Mouse (Mus musculus) layer of hippocampus, adult 9-10 months (tissue): ENCODE data around the gene Slc35e3.
A peak's percentile ranks its signal among the peaks of the same experiment; 100 is the strongest.
"Not testable (repeated sequence)": the region's sequence is repeated elsewhere in the genome, so short reads cannot be mapped to it uniquely, and the experiment has no call there.

Source experiments
- DNase-seq: peaks from one replicate; pipeline ENCODE4 v3.0.0; 2022; ENCODE audit warnings: low spot score

Slc35e3 gene

GRCm38 (mm10) chr10:117712871-117713270 is 33.3 kb downstream of the Slc35e3 start:
- no peak for DNase-seq

DNA sequence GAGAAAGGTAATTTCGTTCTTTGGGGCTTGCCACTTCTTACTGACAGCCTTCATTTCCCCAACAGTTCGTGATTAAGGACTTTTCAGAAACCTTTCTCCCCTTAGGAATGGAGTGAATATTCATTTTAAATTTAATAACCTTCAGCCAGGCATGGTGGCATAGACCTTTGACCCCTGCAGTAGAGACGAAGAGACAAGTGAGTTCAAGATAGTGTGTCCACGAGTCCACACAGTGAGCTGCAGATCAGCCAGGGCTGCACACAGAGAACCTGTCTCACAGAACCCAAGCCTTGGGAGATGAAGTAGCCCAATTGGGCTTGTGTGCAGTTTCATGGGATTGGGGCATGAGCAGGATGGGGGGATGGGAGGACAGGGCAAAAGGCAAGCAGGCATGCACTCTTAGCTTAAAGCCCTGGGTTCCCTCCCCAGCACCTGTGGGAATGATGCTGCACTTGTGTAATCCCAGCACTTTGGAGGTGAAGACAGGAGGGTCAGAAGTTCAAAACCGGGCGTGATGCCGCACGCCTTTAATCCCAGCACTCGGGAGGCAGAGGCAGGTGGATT is 33.9 kb downstream of the Slc35e3 start:
- DNase-seq, result no peak

DNA sequence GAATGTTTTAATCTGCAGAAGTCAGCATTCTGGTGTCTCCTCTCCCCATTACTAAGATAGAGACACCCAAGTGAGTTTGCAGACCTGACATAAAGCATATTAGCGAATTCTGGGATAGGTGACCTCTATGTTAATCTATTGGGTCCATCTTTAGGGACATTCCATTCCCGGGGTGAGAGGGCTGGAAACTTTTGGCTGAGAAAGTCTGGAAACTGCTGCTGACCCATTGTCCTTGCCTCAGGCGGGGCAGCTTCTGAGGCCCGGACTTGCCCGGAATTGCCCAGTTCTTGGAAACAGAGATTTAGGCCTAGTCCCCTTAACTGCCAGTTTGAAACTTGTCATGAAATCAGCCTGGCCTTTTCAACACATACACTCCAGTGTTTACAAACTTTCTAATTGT is 34.8 kb downstream of the Slc35e3 start:
- DNase-seq, result no peak

DNA sequence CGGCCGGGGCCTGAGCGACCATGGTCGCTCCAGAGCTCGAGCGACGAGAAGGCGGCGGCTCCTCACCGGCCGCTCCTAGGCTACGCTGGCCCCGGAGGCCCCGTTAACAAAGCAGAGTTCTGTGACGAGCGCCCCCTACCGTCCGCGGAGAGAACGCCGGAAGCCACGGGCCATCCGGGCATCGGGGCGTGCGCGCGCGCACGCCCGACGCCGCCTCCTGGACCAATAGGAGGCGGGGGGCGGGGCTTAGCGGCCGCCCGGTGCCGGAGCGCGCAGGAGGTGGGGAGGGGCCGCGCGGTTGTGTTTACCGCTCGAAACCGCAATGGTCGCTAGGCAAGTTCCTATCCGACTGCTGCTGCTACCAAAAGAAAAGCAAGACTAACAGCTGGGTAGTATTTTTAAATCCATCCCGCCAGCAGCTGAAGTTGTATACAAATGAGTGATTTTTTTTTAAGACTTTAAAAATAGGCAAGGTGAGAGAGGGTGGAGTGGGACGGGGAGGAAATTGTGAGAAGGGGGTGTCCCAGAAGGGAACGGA is 35.5 kb downstream of the Slc35e3 start, which contains the start of gene Mdm2:
TSS of gene Mdm2 (minus strand) at position 155 of the 538 bp plus-strand sequence.
- peak; percentile 90 for DNase-seq

DNA sequence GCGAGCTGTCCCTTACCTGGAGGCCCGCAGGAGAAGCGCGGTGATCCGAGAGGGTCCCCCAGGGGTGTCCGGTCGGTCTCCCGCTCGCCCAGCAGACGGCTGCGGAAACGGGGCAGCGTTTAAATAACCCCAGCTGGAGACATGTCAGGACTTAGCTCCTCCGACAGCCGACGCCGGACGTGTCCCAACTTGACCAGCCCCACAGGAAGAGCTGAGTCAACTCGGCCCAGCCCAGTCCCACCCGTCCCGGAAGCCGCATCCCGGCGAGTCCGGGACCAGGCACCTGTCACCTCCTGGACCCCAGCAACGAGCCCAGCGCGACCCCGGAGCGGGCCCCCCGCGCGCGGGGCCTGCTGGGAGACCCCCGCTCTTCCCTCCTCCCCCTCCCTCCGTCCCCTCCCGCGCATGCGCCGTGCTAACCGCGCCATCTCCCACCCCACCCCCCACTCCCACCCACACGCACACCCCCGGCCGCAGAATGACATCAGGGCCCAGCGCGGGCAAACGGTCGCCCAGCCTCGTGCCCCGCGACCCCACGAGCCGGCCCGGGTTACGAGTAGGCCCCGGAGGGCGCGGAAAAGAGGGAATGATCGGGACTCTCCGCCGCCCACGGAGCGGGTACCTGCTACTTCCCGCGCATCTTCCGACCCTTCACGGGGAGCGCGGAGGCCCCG is 36.1 kb downstream of the Slc35e3 start:
- DNase-seq, result no peak

- no peak for DNase-seq
Measured at GRCm38 (mm10) chr10:117709326-117709830, 36.8 kb downstream of the Slc35e3 start.

DNA sequence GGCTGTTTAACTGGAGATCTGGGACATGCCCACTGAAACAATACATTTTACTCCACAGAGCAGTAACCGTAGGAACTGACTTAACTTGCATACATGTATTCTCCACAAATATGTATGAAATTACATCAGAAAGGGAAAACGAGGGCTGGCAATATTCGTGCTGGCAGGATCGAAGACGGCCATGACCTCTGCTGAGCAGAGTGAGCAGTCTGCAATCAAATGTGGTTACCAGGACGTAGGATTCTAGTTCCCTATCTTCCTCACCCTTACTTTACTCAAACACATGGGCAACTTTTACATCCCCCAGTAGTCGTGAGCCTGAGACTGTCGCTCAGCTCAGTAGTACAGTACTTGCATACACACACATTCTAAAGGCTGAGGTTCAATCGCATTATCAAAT is 37.3 kb downstream of the Slc35e3 start:
- DNase-seq, result no peak

DNA sequence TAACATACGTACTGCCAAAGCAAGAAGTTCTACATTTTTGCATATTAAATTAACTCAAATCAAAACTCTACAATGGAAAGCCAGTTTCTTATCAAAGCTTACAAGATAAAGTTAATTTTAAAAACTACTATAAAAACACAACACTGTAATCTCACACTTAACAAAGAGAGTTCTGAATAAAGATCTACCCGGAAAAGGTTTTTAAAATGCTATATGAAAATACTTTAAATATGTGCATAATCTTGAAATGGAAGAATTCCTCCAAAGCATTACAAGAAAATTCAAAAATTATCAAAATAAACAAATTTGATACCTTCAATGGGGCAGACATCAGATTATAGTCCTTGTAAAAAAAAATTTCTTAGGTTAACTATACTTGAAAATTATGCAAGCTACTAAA is 37.8 kb downstream of the Slc35e3 start:
- DNase-seq, result no peak

DNA sequence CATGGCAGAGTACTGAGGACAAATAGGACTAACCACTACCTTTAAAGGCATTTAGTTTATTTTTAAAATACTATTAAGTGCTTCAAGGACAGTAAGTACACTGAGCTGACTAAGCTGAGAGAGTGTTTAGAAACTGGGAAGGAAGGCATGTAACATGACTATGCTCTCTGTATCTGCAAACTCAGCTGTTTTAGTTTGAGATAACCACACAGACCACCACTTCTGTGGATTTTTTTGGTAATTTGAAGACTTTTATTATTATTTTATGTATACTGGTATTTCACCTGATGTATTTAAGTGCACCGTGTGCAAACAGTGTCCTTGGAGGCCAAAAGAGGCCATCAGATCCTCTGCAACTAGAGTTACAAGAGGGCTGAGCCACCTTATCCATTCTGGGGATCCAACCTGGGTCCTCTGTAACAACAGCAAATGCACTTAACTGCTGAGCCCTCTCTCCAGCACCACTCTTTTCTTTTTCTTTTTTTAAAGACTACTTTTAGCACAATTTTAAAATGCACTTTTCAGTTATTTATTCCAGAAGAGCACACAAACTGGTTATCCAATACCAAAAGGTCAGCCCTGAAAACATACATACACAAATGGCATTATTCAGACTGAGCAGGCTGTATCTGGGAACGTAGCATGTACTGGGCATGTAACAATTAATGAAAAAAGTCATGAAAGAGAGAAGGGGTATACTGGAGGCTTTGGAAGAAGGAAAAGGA is 38.9 kb downstream of the Slc35e3 start:
- no peak for DNase-seq

DNA sequence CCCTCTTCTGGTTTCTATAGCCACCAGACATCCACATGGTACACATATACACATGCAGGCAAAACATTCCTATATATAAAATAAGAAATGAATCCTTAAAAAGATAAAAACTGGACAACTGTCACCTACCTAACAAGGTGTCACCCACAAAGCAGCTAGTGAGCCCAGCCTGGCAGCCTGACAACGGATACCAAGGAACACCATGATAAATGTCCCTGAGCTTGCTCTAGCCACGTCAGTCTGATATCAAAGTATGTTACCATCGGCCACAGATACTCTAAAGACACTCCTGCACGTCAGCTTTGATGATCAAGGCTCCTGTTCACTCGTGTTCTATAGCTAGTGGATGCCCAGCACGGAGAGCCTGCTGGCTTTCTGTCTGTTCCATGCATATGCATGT is 39.7 kb downstream of the Slc35e3 start:
- DNase-seq, result no peak

GRCm38 (mm10) chr10:117705806-117706205 is 40.4 kb downstream of the Slc35e3 start:
- no peak for DNase-seq

GRCm38 (mm10) chr10:117704964-117705335 is 41.2 kb downstream of the Slc35e3 start:
- DNase-seq, result no peak

DNA sequence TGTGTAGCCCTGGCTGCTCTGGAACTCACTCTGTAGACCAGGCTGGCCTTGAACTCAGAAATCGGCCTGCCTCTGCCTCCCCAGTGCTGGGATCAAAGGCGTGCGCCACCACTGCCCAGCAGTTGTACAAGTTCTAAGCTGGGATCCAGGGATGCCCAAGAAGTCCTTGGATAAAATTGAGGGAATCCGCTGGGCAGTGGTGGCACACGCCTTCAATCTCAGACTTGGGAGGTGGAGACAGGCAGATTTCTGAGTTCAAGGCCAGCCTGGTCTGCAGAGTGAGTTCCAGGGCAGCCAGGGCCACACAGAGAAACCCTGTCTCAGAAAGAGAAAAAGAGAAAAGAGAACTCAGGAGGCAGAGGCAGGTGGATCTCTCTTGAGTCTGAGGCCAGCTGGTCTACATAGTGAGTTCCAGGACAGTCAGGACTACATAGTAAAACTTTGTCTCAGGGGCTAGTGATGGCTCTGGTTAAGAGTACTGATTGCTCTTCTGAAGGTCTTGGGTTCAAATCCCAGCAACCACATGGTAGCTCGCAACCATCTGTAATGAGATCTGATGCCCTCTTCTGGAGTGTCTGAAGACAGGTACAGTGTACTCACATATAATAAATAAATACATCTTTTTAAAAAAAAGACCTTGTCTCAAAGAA is 41.7 kb downstream of the Slc35e3 start:
- DNase-seq, result not testable (repeated sequence)

- no peak for DNase-seq
Measured at GRCm38 (mm10) chr10:117703506-117703905, 42.7 kb downstream of the Slc35e3 start.

GRCm38 (mm10) chr10:117702024-117702833 is 43.9 kb downstream of the Slc35e3 start:
- DNase-seq, result no peak

DNA sequence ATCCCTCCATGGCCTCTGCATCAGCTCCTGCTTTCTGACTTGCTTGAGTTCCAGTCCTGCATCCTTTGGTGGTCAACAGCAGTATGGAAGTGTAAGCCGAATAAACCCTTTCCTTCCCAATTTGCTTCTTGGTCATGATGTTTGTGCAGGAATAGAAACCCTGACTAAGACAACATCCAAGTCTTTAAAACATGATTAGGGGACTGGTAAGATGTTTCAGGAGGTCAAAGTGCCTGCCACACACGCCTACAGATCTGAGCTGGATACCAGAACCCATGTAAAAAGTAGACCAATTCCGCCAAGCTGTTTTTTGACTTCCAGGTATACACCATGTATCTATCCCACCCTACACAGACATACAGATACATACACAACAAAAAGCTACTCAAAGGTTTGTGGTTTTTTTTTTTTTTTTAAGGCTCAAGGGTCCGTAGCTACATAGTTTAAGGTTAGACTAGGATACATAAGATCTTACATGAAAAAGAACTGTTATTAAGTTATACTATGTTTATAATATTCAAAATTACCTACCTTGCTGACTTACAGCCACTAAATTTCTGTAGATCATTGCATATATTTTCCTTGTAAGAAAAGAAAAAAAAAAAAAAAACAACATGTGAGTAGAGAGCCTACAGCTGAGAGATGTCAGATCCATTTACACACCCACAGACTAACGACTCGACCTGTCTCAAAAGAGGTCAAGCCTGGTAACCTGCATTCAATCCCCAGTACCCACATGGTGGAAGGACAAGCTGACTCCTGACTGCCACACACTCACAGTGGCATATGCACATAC is 44.9 kb downstream of the Slc35e3 start:
- no peak for DNase-seq

- no peak for DNase-seq
Measured at GRCm38 (mm10) chr10:117700450-117700849, 45.7 kb downstream of the Slc35e3 start.

DNA sequence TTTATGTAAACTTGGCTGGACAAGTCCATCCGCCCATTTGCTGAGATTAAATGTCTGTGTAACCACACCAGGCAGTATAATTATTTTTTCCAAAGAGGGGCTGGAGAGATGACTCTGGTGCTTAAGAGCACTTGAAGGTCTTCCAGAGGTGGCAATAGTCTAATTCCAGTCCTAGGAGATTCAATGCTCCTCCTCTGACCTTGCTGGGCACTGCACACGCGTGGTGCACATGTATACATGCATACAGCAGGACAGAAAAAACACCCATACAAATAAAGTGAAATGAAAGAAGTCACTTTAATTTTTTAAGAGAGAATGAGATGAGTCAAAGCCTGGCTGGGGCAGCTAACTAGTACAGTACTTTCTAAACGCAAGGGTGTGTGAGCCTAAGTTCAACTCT is 46.3 kb downstream of the Slc35e3 start:
- no peak for DNase-seq

GRCm38 (mm10) chr10:117698313-117699138 is 47.6 kb downstream of the Slc35e3 start:
- no peak for DNase-seq
